ENCODE assay signal across 8 mouse cellular contexts in genomic region chr8:72177346-72177925, GRCm38 (mm10). TPM values are rescaled to one million over a fixed set of nuclear protein-coding genes. Genes with fewer than 3 reads are reported as not detected.
DNase-seq lines count a peak whose midpoint lies in the region; ATAC-seq and TF ChIP-seq lines count a peak whose summit lies in the region.

No protein-coding gene starts in this region.

- TF ChIP-seq POLR2A in cortical plate, adult 2 months (IDR thresholded peaks at IDR 0.05; ENCODE audit: extremely low read depth, insufficient read depth, low read length): no peak

- peak; percentile 75 for DNase-seq in urinary bladder, postnatal 14 days (ENCODE audit: low spot score)
- no peak for DNase-seq in urinary bladder, postnatal 10 days (ENCODE audit: low spot score)
- peak; percentile 66 for DNase-seq in gastrocnemius, postnatal 14 days
- DNase-seq in left cerebral cortex, postnatal 4 days: peak; percentile 86
- peak; percentile 73 for DNase-seq in right cerebral cortex, postnatal 4 days

- H3K4me3 ChIP-seq in cortical plate, adult 2 months (ENCODE audit: insufficient read depth, low read length): no peak overlapping the region
- H3K4me3 ChIP-seq in intestine, embryonic 16.5 days (ENCODE audit: low read length): no peak overlapping the region
- H3K4me3 ChIP-seq in midbrain, embryonic 13.5 days (replicated peaks): no peak overlapping the region

- H3K27ac ChIP-seq in cortical plate, adult 2 months (ENCODE audit: insufficient read depth, low read length): no peak overlapping the region
- H3K27ac ChIP-seq in intestine, embryonic 16.5 days (ENCODE audit: low read length): no peak overlapping the region
- H3K27ac ChIP-seq in midbrain, embryonic 13.5 days: no peak overlapping the region

- no peaks in the 10 kb centered on the region for H3K27me3 ChIP-seq in intestine, embryonic 16.5 days (replicated peaks; ENCODE audit: control insufficient read depth, insufficient read depth, low read length)
- no peaks in the 10 kb centered on the region for H3K27me3 ChIP-seq in midbrain, embryonic 13.5 days

- H3K4me2 ChIP-seq in intestine, embryonic 16.5 days (ENCODE audit: low read depth, low read length): no peak overlapping the region
- H3K4me2 ChIP-seq in midbrain, embryonic 13.5 days (replicated peaks): no peak overlapping the region

- 68% methylated on average over 5 of the region's 5 CpGs for WGBS in intestine, embryonic 16.5 days
- 62% methylated on average over 5 of the region's 5 CpGs for WGBS in midbrain, embryonic 13.5 days

- TF ChIP-seq CTCF in cortical plate, adult 2 months (IDR thresholded peaks at IDR 0.05; ENCODE audit: extremely low read depth, insufficient read depth, low read length): peak; percentile 88

- no peaks in the 10 kb centered on the region for H3K4me1 ChIP-seq in cortical plate, adult 2 months (ENCODE audit: control insufficient read depth, insufficient read depth, low read length)
- no peaks in the 10 kb centered on the region for H3K4me1 ChIP-seq in intestine, embryonic 16.5 days (ENCODE audit: control insufficient read depth, insufficient read depth, low read length)
- H3K4me1 ChIP-seq in midbrain, embryonic 13.5 days (replicated peaks): no peaks in the 10 kb centered on the region

- ATAC-seq in intestine, embryonic 16.5 days: 0 out of 2 replicates have a peak, but pooled peaks have one; percentile 29
- ATAC-seq in midbrain, embryonic 13.5 days: peak; percentile 66

- no peak overlapping the region for H3K9ac ChIP-seq in intestine, embryonic 16.5 days (ENCODE audit: low read depth, low read length)
- H3K9ac ChIP-seq in midbrain, embryonic 13.5 days (replicated peaks): no peak overlapping the region

- peaks cover 30% of the 10 kb centered on the region for H3K36me3 ChIP-seq in intestine, embryonic 16.5 days (ENCODE audit: control insufficient read depth, insufficient read depth, low read length)
- H3K36me3 ChIP-seq in midbrain, embryonic 13.5 days: peaks cover 96% of the 10 kb centered on the region

- intact Hi-C loops in gastrocnemius, postnatal 14 days (cut with DNase I; ENCODE audit: low total_unique reads): loop anchor here (5.0 kb wide), 1 partner anchor 190 kb away; no protein-coding TSS in a partner anchor
- intact Hi-C loops in left cerebral cortex, postnatal 4 days (cut with DNase I): loop anchor here (10.0 kb wide), 1 partner anchor 187 kb away; no protein-coding TSS in a partner anchor

- H3K9me3 ChIP-seq in intestine, embryonic 16.5 days (ENCODE audit: control insufficient read depth, low read length): no peaks in the 10 kb centered on the region
- H3K9me3 ChIP-seq in midbrain, embryonic 13.5 days: no peaks in the 10 kb centered on the region

RNA-seq across cellular contexts. Expression of gene Hsh2d, which starts 12.0 kb away (rescaled TPM):
- 0.06 and 0.13 TPM in 2 replicates for polyA plus RNA-seq in cortical plate, adult 2 months (2012; rRNA removed)
- not detected for total RNA-seq in gastrocnemius, postnatal 14 days (2021)
- 2.5 and 2.7 TPM in 2 replicates for polyA plus RNA-seq in intestine, embryonic 16.5 days (2015; fragmentation: Nextera tagmentation; extraction: Ambion mirVana)
- total RNA-seq in left cerebral cortex, postnatal 4 days (2021): not detected
- polyA plus RNA-seq in midbrain, embryonic 13.5 days (2015; fragmentation: Nextera tagmentation; extraction: Ambion mirVana): 0.13 TPM in 1 of 2 replicates, not detected in the other

RNA-seq across cellular contexts. Expression of gene Rab8a, which starts 16.4 kb away (rescaled TPM):
- polyA plus RNA-seq in cortical plate, adult 2 months (2012; rRNA removed): 58.6 and 62.1 TPM in 2 replicates
- 10 to 100 TPM; 17.4 to 18.7 TPM for total RNA-seq in gastrocnemius, postnatal 14 days (2021)
- 177 and 178 TPM in 2 replicates for polyA plus RNA-seq in intestine, embryonic 16.5 days (2015; fragmentation: Nextera tagmentation; extraction: Ambion mirVana)
- 10 to 100 TPM; 49.6 to 55.4 TPM for total RNA-seq in left cerebral cortex, postnatal 4 days (2021)
- 104 and 107 TPM in 2 replicates for polyA plus RNA-seq in midbrain, embryonic 13.5 days (2015; fragmentation: Nextera tagmentation; extraction: Ambion mirVana)

RNA-seq across cellular contexts. Expression of gene Cib3, which starts 35.2 kb away (rescaled TPM):
- not detected in 2 replicates for polyA plus RNA-seq in cortical plate, adult 2 months (2012; rRNA removed)
- not detected for total RNA-seq in gastrocnemius, postnatal 14 days (2021)
- polyA plus RNA-seq in intestine, embryonic 16.5 days (2015; fragmentation: Nextera tagmentation; extraction: Ambion mirVana): not detected in 2 replicates
- under 1 TPM in 1 of 2 experiments, not detected in 1; 0.16 TPM for total RNA-seq in left cerebral cortex, postnatal 4 days (2021)
- not detected in 2 replicates for polyA plus RNA-seq in midbrain, embryonic 13.5 days (2015; fragmentation: Nextera tagmentation; extraction: Ambion mirVana)

RNA-seq across cellular contexts. Expression of gene Gm11034, which starts 36.0 kb away (rescaled TPM):
- polyA plus RNA-seq in cortical plate, adult 2 months (2012; rRNA removed): not detected in 2 replicates
- not detected for total RNA-seq in gastrocnemius, postnatal 14 days (2021)
- polyA plus RNA-seq in intestine, embryonic 16.5 days (2015; fragmentation: Nextera tagmentation; extraction: Ambion mirVana): not detected in 2 replicates
- total RNA-seq in left cerebral cortex, postnatal 4 days (2021): not detected
- polyA plus RNA-seq in midbrain, embryonic 13.5 days (2015; fragmentation: Nextera tagmentation; extraction: Ambion mirVana): not detected in 2 replicates

RNA-seq across cellular contexts. Expression of gene Fam32a, which starts 42.1 kb away (rescaled TPM):
- polyA plus RNA-seq in cortical plate, adult 2 months (2012; rRNA removed): 69.6 and 79.2 TPM in 2 replicates
- 10 to 100 TPM; 10.9 to 13.4 TPM for total RNA-seq in gastrocnemius, postnatal 14 days (2021)
- polyA plus RNA-seq in intestine, embryonic 16.5 days (2015; fragmentation: Nextera tagmentation; extraction: Ambion mirVana): 71.7 and 76.3 TPM in 2 replicates
- 10 to 100 TPM; 71.3 to 76.4 TPM for total RNA-seq in left cerebral cortex, postnatal 4 days (2021)
- 116 and 121 TPM in 2 replicates for polyA plus RNA-seq in midbrain, embryonic 13.5 days (2015; fragmentation: Nextera tagmentation; extraction: Ambion mirVana)
